Mouse (Mus musculus): ENCODE data around the gene 9030025P20Rik. TPM values are rescaled to one million over a fixed set of nuclear protein-coding genes. Genes with fewer than 3 reads are reported as not detected.
"Not testable (repeated sequence)": the region's sequence is repeated elsewhere in the genome, so short reads cannot be mapped to it uniquely, and the experiment has no call there.

Gene 9030025P20Rik
- polyA plus RNA-seq, 1 experiment from 2014 or later = 5.4 TPM

DNA sequence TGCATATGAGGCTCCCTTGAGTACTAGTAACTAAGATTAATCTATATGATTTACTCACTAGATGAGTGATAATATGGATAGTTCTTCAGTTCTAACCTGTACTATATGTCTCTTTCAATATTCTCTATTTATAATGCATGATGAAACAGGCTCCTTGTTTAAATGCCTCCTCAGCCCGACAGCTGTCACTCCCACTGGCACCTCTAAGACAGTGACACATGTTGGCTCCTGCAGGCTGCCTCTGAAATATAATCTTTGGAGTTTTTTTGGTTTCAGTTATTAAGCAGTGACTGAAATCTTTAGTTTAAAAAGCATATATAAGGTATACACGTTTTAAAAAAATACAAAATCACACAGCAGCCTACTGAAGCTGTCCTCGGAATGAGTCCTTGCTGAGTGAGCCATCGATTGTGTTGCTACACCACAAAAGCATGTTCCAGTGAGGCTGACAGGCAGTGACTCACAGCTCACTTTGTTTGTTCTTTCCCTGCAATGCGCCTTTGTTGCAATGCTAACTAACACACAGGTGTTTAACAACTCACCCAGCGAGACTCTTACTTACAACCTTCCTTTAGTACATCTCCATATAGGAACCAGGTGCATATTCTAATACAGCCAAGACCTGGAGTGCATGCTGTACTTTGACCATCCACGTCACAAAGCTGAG, 29.0 kb upstream of the 9030025P20Rik start:
- Histone ChIP-seq H3K9me3 (replicated peaks) (no peaks in the 10 kb centered on the region), H3K4me1 (replicated peaks) (peaks cover 11% of the 10 kb centered on the region), H3K36me3 (peaks cover 55% of the 10 kb centered on the region), H3K27me3 (no peaks in the 10 kb centered on the region), H3K4me3 (no peak overlapping the region), H3K4me2 (no peak overlapping the region), H3K9ac (no peak overlapping the region), H3K27ac (no peak overlapping the region)
- ATAC-seq (replicated peaks; ENCODE audit: insufficient number of reproducible peaks, insufficient read depth, low FRiP score, low read depth) = no peak
- 82% methylated on average over 7 of the region's 7 CpGs for WGBS

DNA sequence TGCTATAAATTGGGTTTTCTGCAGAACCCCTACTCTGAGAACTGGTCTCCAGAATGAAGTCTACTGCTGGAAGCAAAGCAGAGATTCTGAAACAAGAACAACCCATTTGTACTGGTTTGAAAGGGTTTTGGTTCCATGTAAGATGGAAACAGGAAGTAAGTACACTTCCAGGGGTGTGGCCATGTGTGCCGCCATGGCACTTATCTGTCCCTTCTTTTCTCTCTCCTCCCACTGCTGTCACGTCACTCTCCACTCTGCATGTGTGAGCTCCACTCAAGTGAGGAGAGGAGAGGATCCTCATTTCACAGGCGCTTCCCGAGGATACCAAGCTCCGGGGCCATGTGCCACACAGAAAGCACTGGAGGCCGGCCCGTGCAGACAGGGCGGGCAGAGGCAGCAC, 24.8 kb upstream of the 9030025P20Rik start:
- Histone ChIP-seq H3K4me1 (replicated peaks) (no peaks in the 10 kb centered on the region), H3K27me3 (no peaks in the 10 kb centered on the region), H3K9ac (no peak overlapping the region), H3K4me3 (no peak overlapping the region), H3K36me3 (peaks cover 49% of the 10 kb centered on the region), H3K9me3 (replicated peaks) (no peaks in the 10 kb centered on the region), H3K27ac (no peak overlapping the region), H3K4me2 (no peak overlapping the region)
- ATAC-seq (replicated peaks; ENCODE audit: insufficient number of reproducible peaks, insufficient read depth, low FRiP score, low read depth) = no peak
- WGBS = 74% methylated on average over 8 of the region's 8 CpGs

DNA sequence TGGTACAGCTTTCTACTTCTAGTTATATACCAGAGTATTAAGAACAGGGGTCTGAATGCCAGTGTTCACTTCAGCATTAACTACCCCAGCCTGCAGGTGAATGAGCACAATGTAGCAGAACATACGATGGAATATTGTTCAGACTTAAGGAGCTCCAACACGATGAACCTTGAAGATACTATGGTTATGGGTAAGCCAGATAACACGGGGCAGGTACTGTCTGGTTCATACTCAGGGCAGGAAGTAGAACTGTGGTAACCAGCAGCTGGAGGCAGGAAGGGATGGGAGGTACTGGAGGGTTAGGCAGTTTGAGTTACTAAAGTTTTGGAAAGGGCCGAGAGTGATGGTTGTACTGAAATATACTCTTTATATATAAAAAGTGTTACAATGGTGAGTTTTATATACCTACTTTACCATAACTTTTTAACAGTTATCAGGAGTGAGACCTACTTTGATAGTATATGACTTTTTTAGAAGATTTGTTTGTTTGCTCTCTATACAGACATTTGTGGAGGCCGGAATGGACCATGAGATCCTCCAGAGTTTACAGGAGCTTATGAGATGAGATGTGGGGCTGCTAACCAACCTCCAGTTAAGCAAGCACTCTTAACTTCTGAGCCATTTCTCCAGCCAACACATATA, 19.5 kb upstream of the 9030025P20Rik start:
- ATAC-seq (replicated peaks; ENCODE audit: insufficient number of reproducible peaks, insufficient read depth, low FRiP score, low read depth) = no peak
- WGBS = 84% methylated on average over 5 of the region's 5 CpGs
- Histone ChIP-seq H3K4me2 (no peak overlapping the region), H3K9me3 (replicated peaks) (no peaks in the 10 kb centered on the region), H3K4me3 (no peak overlapping the region), H3K27ac (no peak overlapping the region), H3K4me1 (replicated peaks) (peaks cover 7% of the 10 kb centered on the region), H3K27me3 (no peaks in the 10 kb centered on the region), H3K36me3 (peaks cover 14% of the 10 kb centered on the region), H3K9ac (no peak overlapping the region)

DNA sequence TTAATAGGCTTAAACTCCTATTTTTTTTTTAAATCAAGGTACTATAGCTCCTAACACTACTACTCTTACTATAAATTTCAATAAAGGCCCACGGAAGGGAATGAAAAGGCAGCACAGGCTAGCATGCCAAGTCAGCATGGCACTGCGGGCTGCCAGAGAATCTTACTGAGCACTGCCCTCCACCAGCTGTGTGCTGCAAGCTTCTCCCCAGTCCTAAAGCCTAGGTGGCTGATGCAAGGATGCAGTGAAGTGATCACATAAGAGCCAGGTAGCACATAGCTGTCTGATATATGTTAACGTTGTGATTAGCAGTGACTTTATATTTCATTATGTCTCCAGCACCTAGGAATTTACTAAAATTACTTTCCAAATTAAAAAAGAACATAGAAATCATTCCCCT, 18.3 kb upstream of the 9030025P20Rik start:
- 26% methylated on average over 3 of the region's 3 CpGs for WGBS
- Histone ChIP-seq H3K4me2 (peak overlapping the region; percentile 90), H3K27me3 (no peaks in the 10 kb centered on the region), H3K27ac (no peak overlapping the region), H3K4me3 (peak overlapping the region; percentile 36), H3K9ac (peak overlapping the region; percentile 38; the same call in 1 of the 2 replicates), H3K9me3 (replicated peaks) (no peaks in the 10 kb centered on the region), H3K4me1 (replicated peaks) (peaks cover 7% of the 10 kb centered on the region), H3K36me3 (peaks cover 4% of the 10 kb centered on the region; the same call in 1 of the 2 replicates)
- no peak for ATAC-seq (replicated peaks; ENCODE audit: insufficient number of reproducible peaks, insufficient read depth, low FRiP score, low read depth)

DNA sequence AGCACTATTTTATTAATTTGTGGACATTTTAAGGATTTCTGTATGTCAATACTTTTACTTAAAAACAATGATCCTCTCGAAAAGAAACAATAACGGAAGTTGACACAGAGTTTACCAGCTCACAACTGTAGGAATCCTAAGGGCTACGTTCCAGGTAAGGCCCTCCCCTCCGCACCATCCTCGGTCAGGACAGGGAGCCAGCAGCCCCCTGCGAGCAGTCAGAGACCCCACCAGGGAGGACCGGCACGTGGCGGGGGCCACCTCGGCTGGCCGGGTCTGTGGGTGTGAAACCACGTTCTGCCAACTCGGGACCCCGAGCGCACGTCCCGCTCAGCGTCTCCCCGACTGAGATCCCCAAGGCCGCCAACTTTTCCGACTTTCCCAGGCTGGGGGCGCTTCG, 17.7 kb upstream of the 9030025P20Rik start:
- 0 out of 2 replicates have a peak, but pooled peaks cover 3% of the 10 kb centered on the region for H3K36me3 ChIP-seq
- H3K27me3 ChIP-seq = no peaks in the 10 kb centered on the region
- no peaks in the 10 kb centered on the region for H3K9me3 ChIP-seq (replicated peaks)
- peaks cover 7% of the 10 kb centered on the region for H3K4me1 ChIP-seq (replicated peaks)
- peak overlapping the region; percentile 75 for H3K4me3 ChIP-seq
- 0% methylated on average over 21 of the region's 23 CpGs for WGBS
- H3K27ac ChIP-seq = peak overlapping the region; percentile 81
- peak overlapping the region; percentile 90 for H3K4me2 ChIP-seq
- peak; percentile 6; the same call in 1 of the 2 replicates for ATAC-seq (replicated peaks; ENCODE audit: insufficient number of reproducible peaks, insufficient read depth, low FRiP score, low read depth)
- H3K9ac ChIP-seq = peak overlapping the region; percentile 79

DNA sequence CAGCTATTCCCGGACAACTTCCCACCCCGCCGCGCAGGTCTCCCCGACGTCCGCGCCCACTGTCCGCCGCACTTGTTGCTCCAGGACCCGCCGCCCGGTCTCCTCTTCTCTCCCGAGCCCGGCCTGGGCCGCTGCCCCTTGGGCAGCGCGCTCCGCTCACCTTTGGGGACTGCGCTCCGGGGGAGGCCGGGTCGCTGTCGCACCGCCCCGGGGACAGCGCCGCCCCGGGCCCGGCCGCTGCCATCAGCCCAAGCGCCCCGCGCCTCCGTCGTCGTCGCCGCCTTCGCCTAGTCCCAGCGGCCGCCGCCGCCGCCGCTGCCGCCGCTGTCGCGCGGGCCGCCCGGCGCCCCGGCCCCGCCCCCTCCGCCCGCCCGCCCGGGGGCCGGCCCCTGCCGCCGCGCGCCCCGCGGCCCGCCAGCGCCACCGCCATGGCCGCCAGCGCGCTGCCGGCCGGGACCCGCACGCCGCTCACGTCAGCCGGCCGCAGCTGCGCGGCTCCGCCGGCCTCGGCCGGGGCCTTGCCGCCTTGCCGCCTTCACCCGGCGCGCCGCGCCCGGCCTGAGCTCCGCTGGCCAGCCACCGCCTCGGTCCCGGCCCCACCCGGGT, 17.2 kb upstream of the 9030025P20Rik start, which contains the start of gene Phf10:
Phf10 (minus strand) TSS at position 323 of the 606 bp plus-strand sequence.
- peak within 1 kb of the TSS; percentile 79 for H3K9ac ChIP-seq
- H3K4me2 ChIP-seq = peak within 1 kb of the TSS; percentile 90
- not testable (repeated sequence) for H3K27me3 ChIP-seq; H3K9me3 ChIP-seq (replicated peaks); H3K36me3 ChIP-seq; H3K4me1 ChIP-seq (replicated peaks)
- under 1% methylated on average over 37 of the region's 100 CpGs for WGBS
- H3K4me3 ChIP-seq = peak within 1 kb of the TSS; percentile 75
- peak; percentile 88 for ATAC-seq (replicated peaks; ENCODE audit: insufficient number of reproducible peaks, insufficient read depth, low FRiP score, low read depth)
- peak within 1 kb of the TSS; percentile 81 for H3K27ac ChIP-seq

DNA sequence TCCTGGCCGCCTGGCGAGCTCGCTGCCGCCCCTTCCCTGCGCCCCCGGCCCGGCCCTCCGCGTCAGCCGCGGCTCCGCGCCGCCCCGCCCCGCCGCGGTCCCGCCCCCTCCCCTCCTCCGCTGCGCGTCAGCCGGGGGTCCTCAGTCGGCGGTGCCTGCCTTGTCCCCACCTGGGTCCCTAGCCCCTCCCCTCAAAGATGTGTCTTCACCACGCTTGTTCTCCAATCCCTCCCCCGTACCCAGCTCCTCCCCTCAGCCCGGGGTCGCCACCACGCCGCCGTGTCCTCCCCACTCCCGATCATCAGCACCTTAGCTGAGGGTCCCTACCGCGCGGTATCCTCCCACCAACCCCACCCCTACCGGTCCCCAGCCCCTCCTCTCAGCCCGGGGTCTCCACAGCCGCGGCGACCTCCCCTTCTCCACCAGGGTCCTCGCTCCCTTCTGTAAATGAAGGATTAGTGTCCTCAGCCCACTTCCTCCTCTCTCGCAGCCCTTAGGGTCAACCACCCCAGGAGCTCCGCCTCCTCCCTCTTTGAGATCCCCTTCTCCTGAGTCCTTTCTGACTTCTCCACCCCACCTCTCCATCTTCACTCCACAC, 16.6 kb upstream of the 9030025P20Rik start:
- no CpG with 5 or more reads among the region's 44 CpGs for WGBS
- H3K27ac ChIP-seq; H3K36me3 ChIP-seq; H3K4me2 ChIP-seq; H3K9ac ChIP-seq; H3K4me1 ChIP-seq (replicated peaks); H3K27me3 ChIP-seq; H3K9me3 ChIP-seq (replicated peaks); H3K4me3 ChIP-seq: not testable (repeated sequence)
- ATAC-seq (replicated peaks; ENCODE audit: insufficient number of reproducible peaks, insufficient read depth, low FRiP score, low read depth) = peak; percentile 86

DNA sequence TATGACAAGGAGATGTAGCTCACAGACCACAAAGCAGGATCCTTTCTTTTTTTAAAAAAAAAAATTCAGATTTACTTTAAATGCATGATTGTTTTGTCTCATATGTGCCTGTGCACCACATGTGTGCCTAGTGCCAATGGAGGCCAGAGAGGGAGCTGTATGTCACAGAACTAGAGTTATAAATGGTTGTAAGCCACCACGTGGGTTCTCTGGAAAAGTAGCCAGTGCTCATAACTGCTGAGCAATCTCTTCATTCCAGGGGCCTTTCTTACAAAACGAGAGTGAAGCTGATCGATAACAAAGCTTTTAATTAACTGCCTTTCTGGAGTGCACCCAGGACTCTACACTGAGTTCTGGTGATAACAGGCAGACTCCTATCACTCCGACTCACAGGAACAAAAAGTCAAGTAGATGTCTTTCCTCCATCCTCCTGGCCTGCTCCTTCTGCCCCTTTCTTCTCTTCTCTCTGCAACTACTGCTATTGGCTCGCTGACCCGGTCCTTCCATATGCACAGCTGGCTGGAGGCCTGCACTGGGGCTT, 9.8 kb upstream of the 9030025P20Rik start:
- not testable (repeated sequence) for H3K27ac ChIP-seq; H3K9ac ChIP-seq; H3K4me1 ChIP-seq (replicated peaks); H3K4me3 ChIP-seq; ATAC-seq (replicated peaks; ENCODE audit: insufficient number of reproducible peaks, insufficient read depth, low FRiP score, low read depth); H3K4me2 ChIP-seq; H3K36me3 ChIP-seq; H3K9me3 ChIP-seq (replicated peaks); H3K27me3 ChIP-seq
- no CpG with 5 or more reads among the region's 6 CpGs for WGBS

DNA sequence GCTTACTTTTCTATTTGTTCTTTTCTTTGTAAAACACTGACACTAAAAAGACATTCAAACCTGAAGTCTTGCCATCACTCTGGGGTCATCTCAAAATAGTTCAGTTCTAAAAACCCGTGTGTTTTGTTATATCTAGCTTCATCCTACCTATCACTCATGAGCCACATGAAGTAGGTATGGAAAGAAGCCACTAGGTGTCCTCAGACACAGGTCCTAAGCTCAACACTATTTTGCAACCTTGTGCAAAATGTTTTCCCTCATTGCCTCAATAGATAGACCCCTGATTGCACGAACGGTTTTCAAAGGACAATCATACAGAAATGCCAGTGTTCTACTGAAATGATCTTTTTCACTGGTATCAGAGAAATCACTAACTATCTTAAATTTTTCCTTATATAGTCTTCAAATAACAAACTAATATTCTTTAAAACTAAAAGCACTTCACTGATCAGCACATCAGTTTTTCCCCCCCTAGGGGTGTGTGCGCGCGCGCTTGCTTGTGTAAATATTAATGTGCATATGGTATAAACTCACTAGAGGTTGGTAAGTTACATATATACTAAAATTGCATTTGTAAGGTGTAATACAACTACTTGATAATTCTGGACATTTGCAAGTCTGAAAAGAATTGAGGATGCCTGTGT, 428 bp upstream of the 9030025P20Rik start:
- ATAC-seq (replicated peaks; ENCODE audit: insufficient number of reproducible peaks, insufficient read depth, low FRiP score, low read depth); H3K9ac ChIP-seq; H3K4me2 ChIP-seq; H3K36me3 ChIP-seq; H3K9me3 ChIP-seq (replicated peaks); H3K27ac ChIP-seq; H3K27me3 ChIP-seq; H3K4me1 ChIP-seq (replicated peaks): not testable (repeated sequence)
- 0 out of 2 replicates have a peak overlapping the region, but pooled peaks have one; percentile 15 for H3K4me3 ChIP-seq
- WGBS = 1% methylated on average over 4 of the region's 7 CpGs

DNA sequence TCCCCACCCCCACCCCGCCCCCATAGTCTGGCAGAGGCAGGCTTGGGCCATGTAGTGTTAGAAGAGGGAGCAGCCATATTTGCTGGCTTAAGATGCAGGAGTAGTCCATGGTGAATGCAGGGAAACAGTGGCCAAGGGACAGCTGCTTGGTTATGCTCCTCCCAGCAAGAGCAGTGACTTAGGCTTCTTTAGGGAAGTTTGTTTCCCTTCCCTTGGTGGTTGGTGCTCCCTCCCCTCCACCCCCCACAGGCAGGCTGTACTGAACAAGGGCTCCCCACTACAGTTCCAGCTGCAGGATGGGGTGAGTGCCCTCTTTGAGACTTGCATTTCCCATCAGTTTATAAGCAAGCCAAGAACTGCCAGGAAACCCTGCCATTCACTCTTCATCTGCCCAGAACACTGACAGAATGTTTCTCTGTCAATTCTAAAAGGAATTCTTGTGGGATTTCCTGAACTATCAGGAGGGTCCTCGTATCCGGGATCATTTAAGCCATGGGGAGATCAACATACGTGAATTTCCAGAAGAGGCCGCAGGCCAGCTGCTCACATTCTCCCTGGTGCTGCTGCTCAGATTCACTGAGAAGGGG, 11.9 kb downstream of the 9030025P20Rik start:
- H3K4me2 ChIP-seq; H3K27me3 ChIP-seq; H3K9ac ChIP-seq; H3K9me3 ChIP-seq (replicated peaks); H3K4me3 ChIP-seq; H3K4me1 ChIP-seq (replicated peaks); H3K27ac ChIP-seq; H3K36me3 ChIP-seq; ATAC-seq (replicated peaks; ENCODE audit: insufficient number of reproducible peaks, insufficient read depth, low FRiP score, low read depth): not testable (repeated sequence)
- 78% methylated on average over 4 of the region's 5 CpGs for WGBS

Data from heart, embryonic 15.5 days (tissue).